Mouse (Mus musculus) small intestine, adult 2 months (tissue): ENCODE data around the gene Strn4. TPM values are rescaled to one million over a fixed set of nuclear protein-coding genes. Genes with fewer than 3 reads are reported as not detected.
A peak's percentile ranks its signal among the peaks of the same experiment; 100 is the strongest.

Source experiments
- H3K27ac ChIP-seq: fragments of 200-500 bp; 2 replicates; pipeline ENCODE4 v1.5.1; 2012; ENCODE audit warnings: low read depth, low read length, control low read depth, inconsistent platforms; ENCODE audit not compliant: insufficient read depth
- H3K27me3 ChIP-seq: fragments of 200-500 bp; 2 replicates; pipeline ENCODE4 v1.6.1; 2012; ENCODE audit warnings: mild to moderate bottlenecking, moderate library complexity, low read length, inconsistent platforms; ENCODE audit not compliant: control insufficient read depth, insufficient read depth
- H3K36me3 ChIP-seq: fragments of 200-500 bp; 2 replicates; pipeline ENCODE4 v1.6.1; 2012; ENCODE audit warnings: mild to moderate bottlenecking, low read length, control low read depth, inconsistent platforms; ENCODE audit not compliant: control insufficient read depth, insufficient read depth
- H3K4me1 ChIP-seq: fragments of 200-500 bp; 2 replicates; pipeline ENCODE4 v1.6.1; 2012; ENCODE audit warnings: low read length, inconsistent platforms, mixed read lengths; ENCODE audit not compliant: control insufficient read depth, insufficient read depth, insufficient read length
- H3K4me3 ChIP-seq: fragments of 200-500 bp; 2 replicates; pipeline ENCODE4 v1.5.1; 2012; ENCODE audit warnings: low read depth, mild to moderate bottlenecking, control low read depth, inconsistent platforms, low read length, moderate library complexity
- CTCF ChIP-seq: fragments of 200-500 bp; IDR thresholded peaks from 2 replicates; pipeline ENCODE4 v1.5.1; 2012; ENCODE audit warnings: low read depth, mild to moderate bottlenecking, control low read depth, inconsistent platforms, low read length, moderate library complexity, mixed read lengths; ENCODE audit not compliant: insufficient replicate concordance, insufficient read length; ENCODE audit errors: extremely low read depth
- POLR2A ChIP-seq: fragments of 200-500 bp; IDR thresholded peaks from 2 replicates; pipeline ENCODE4 v1.6.1; 2012; ENCODE audit warnings: low read depth, mild to moderate bottlenecking, control low read depth, inconsistent platforms, low read length, moderate library complexity
- WGBS: fragments of 180-500 bp; shearing (Covaris S2); methylation state at CpG from one replicate; pipeline ENCODE4 v1.1.7; 2018; 5-methylcytosine and 5-hydroxymethylcytosine counted together
- polyA plus RNA-seq: library from polyadenylated mRNA; depleted of rRNA; stranded (reverse); fragments of >200 nt; gene quantifications from 2 replicates; pipeline ENCODE4 v1.2.3, GENCODE M21; 2012

Strn4 gene
- polyA plus RNA-seq, 1 experiment = 119 TPM

GRCm38 (mm10) chr7:16867488-16867887 is 51.8 kb downstream of the Strn4 start:
- H3K4me1 ChIP-seq = no peaks in the 10 kb centered on the region
- 77% methylated on average over 3 of the region's 3 CpGs for WGBS
- H3K4me3 ChIP-seq = no peak overlapping the region
- TF ChIP-seq CTCF (no peak), POLR2A (no peak)
- H3K27me3 ChIP-seq = no peaks in the 10 kb centered on the region
- H3K36me3 ChIP-seq = peaks cover 40% of the 10 kb centered on the region
- no peak overlapping the region for H3K27ac ChIP-seq

- no peaks in the 10 kb centered on the region for H3K27me3 ChIP-seq
- no peaks in the 10 kb centered on the region; the same call in 1 of the 2 replicates for H3K4me1 ChIP-seq
- no peak overlapping the region for H3K4me3 ChIP-seq
- H3K36me3 ChIP-seq = peaks cover 31% of the 10 kb centered on the region; the same call in 1 of the 2 replicates
- TF ChIP-seq CTCF = no peak
- 82% methylated on average over 16 of the region's 16 CpGs for WGBS
- no peak overlapping the region for H3K27ac ChIP-seq
Observed at GRCm38 (mm10) chr7:16869497-16869896, 53.8 kb downstream of the Strn4 start.

GRCm38 (mm10) chr7:16871600-16871999 is 55.9 kb downstream of the Strn4 start:
- H3K36me3 ChIP-seq = peaks cover 21% of the 10 kb centered on the region; the same call in 1 of the 2 replicates
- WGBS = 85% methylated on average over 10 of the region's 10 CpGs
- H3K27ac ChIP-seq = no peak overlapping the region
- peaks cover 3% of the 10 kb centered on the region for H3K4me1 ChIP-seq
- TF ChIP-seq POLR2A (no peak), CTCF (no peak)
- no peak overlapping the region for H3K4me3 ChIP-seq
- 0 out of 2 replicates have a peak, but pooled peaks cover 3% of the 10 kb centered on the region for H3K27me3 ChIP-seq

GRCm38 (mm10) chr7:16872478-16872877 is 56.8 kb downstream of the Strn4 start:
- H3K4me3 ChIP-seq = no peak overlapping the region
- TF ChIP-seq POLR2A = no peak
- no peak for TF ChIP-seq CTCF
- 92% methylated on average over 9 of the region's 9 CpGs for WGBS

GRCm38 (mm10) chr7:16873392-16873791 is 57.7 kb downstream of the Strn4 start:
- 0 out of 2 replicates have a peak, but pooled peaks cover 3% of the 10 kb centered on the region for H3K27me3 ChIP-seq
- no peak overlapping the region for H3K27ac ChIP-seq
- H3K36me3 ChIP-seq = peaks cover 12% of the 10 kb centered on the region; the same call in 1 of the 2 replicates
- peaks cover 3% of the 10 kb centered on the region for H3K4me1 ChIP-seq
- WGBS = 86% methylated on average over 4 of the region's 4 CpGs
- TF ChIP-seq CTCF (no peak), POLR2A (no peak)
- no peak overlapping the region for H3K4me3 ChIP-seq

More at GRCm38 (mm10) chr7:16872478-16872877, 56.8 kb downstream of the Strn4 start:
- Histone ChIP-seq H3K27me3 (0 out of 2 replicates have a peak, but pooled peaks cover 3% of the 10 kb centered on the region), H3K36me3 (peaks cover 16% of the 10 kb centered on the region; the same call in 1 of the 2 replicates), H3K27ac (no peak overlapping the region), H3K4me1 (peaks cover 3% of the 10 kb centered on the region)

- TF ChIP-seq POLR2A (0 out of 2 replicates have a peak, but pooled peaks have one; percentile 16), CTCF (peak; percentile 94)
- Histone ChIP-seq H3K36me3 (peaks cover 12% of the 10 kb centered on the region; the same call in 1 of the 2 replicates), H3K4me3 (no peak overlapping the region), H3K4me1 (peaks cover 3% of the 10 kb centered on the region), H3K27me3 (0 out of 2 replicates have a peak, but pooled peaks cover 3% of the 10 kb centered on the region), H3K27ac (peak overlapping the region; percentile 65)
- WGBS = 1% methylated on average over 17 of the region's 17 CpGs
Observed at GRCm38 (mm10) chr7:16874190-16874589, 58.5 kb downstream of the Strn4 start.

GRCm38 (mm10) chr7:16874756-16875309 is 59.1 kb downstream of the Strn4 start:
- TF ChIP-seq POLR2A (no peak), CTCF (peak; percentile 27; the same call in 1 of the 2 replicates)
- H3K4me3 ChIP-seq = peak overlapping the region; percentile 27
- under 1% methylated on average over 33 of the region's 33 CpGs for WGBS
- peak overlapping the region; percentile 65 for H3K27ac ChIP-seq
- H3K36me3 ChIP-seq = peaks cover 8% of the 10 kb centered on the region; the same call in 1 of the 2 replicates
- H3K4me1 ChIP-seq = peaks cover 3% of the 10 kb centered on the region
- H3K27me3 ChIP-seq = 0 out of 2 replicates have a peak, but pooled peaks cover 3% of the 10 kb centered on the region
